Mouse (Mus musculus) ES-Bruce4 (cell line): ENCODE data around the gene Acss1.

ENCODE experiments used
- CTCF ChIP-seq: IDR thresholded peaks from one replicate; pipeline ENCODE4 v1.8.1; 2011; ENCODE audit warnings: low read depth, low read length
- POLR2A ChIP-seq: IDR thresholded peaks from one replicate; pipeline ENCODE4 v1.8.1; 2011; ENCODE audit warnings: low read length; ENCODE audit not compliant: insufficient read depth

GRCm38 (mm10) chr2:150667820-150668766 is at the start of gene Acss1:
- TF ChIP-seq CTCF (no peak), POLR2A (no peak)
